Mouse (Mus musculus): Measurements from ENCODE around the gene Bahd1. TPM values are rescaled to one million over a fixed set of nuclear protein-coding genes. Genes with fewer than 3 reads are reported as not detected.

Bahd1 gene
- polyA plus RNA-seq, 1 experiment from 2014 or later: 1.7 TPM

GRCm38 (mm10) chr2:118875316-118875715 is 24.9 kb upstream of the Bahd1 start:
- H3K27me3 ChIP-seq (replicated peaks; ENCODE audit: control insufficient read depth, insufficient read depth, low read length): no peaks in the 10 kb centered on the region
- WGBS: 86% methylated on average over 8 of the region's 8 CpGs
- DNase-seq (ENCODE audit: low spot score) (no peak), ATAC-seq (replicated peaks; ENCODE audit: low FRiP score) (no peak)
- H3K9ac ChIP-seq (ENCODE audit: low read depth, low read length): no peak overlapping the region
- H3K36me3 ChIP-seq (ENCODE audit: control insufficient read depth, insufficient read depth, low read length): peaks cover 12% of the 10 kb centered on the region; the same call in 1 of the 2 replicates
- H3K4me3 ChIP-seq (ENCODE audit: low read depth, low read length): no peak overlapping the region
- no peak overlapping the region for H3K4me2 ChIP-seq
- H3K9me3 ChIP-seq (ENCODE audit: control insufficient read depth, low read length): no peaks in the 10 kb centered on the region
- no peaks in the 10 kb centered on the region for H3K4me1 ChIP-seq (replicated peaks; ENCODE audit: control insufficient read depth, insufficient read depth, low read length)
- H3K27ac ChIP-seq (ENCODE audit: low read depth, low read length): no peak overlapping the region

GRCm38 (mm10) chr2:118876453-118876852 is 23.7 kb upstream of the Bahd1 start:
- Histone ChIP-seq H3K27ac (ENCODE audit: low read depth, low read length) (no peak overlapping the region), H3K27me3 (replicated peaks; ENCODE audit: control insufficient read depth, insufficient read depth, low read length) (no peaks in the 10 kb centered on the region), H3K4me3 (ENCODE audit: low read depth, low read length) (no peak overlapping the region), H3K9me3 (ENCODE audit: control insufficient read depth, low read length) (no peaks in the 10 kb centered on the region), H3K4me1 (replicated peaks; ENCODE audit: control insufficient read depth, insufficient read depth, low read length) (no peaks in the 10 kb centered on the region), H3K9ac (ENCODE audit: low read depth, low read length) (no peak overlapping the region), H3K36me3 (ENCODE audit: control insufficient read depth, insufficient read depth, low read length) (peaks cover 10% of the 10 kb centered on the region; the same call in 1 of the 2 replicates), H3K4me2 (no peak overlapping the region)
- 87% methylated on average over 9 of the region's 9 CpGs for WGBS
- DNase-seq (ENCODE audit: low spot score) (no peak), ATAC-seq (replicated peaks; ENCODE audit: low FRiP score) (no peak)

GRCm38 (mm10) chr2:118881019-118881418 is 19.2 kb upstream of the Bahd1 start:
- peaks cover 6% of the 10 kb centered on the region for H3K4me1 ChIP-seq (replicated peaks; ENCODE audit: control insufficient read depth, insufficient read depth, low read length)
- no peak for ATAC-seq (replicated peaks; ENCODE audit: low FRiP score)
- no peaks in the 10 kb centered on the region for H3K9me3 ChIP-seq (ENCODE audit: control insufficient read depth, low read length)
- H3K27me3 ChIP-seq (replicated peaks; ENCODE audit: control insufficient read depth, insufficient read depth, low read length): peaks cover 5% of the 10 kb centered on the region
- 0 out of 2 replicates have a peak, but pooled peaks cover 5% of the 10 kb centered on the region for H3K36me3 ChIP-seq (ENCODE audit: control insufficient read depth, insufficient read depth, low read length)
- H3K9ac ChIP-seq (ENCODE audit: low read depth, low read length): no peak overlapping the region
- no peak for DNase-seq (ENCODE audit: low spot score)
- H3K27ac ChIP-seq (ENCODE audit: low read depth, low read length): no peak overlapping the region
- no peak overlapping the region for H3K4me3 ChIP-seq (ENCODE audit: low read depth, low read length)
- WGBS: 79% methylated on average over 4 of the region's 4 CpGs
- no peak overlapping the region for H3K4me2 ChIP-seq

- H3K36me3 ChIP-seq (ENCODE audit: control insufficient read depth, insufficient read depth, low read length): no peaks in the 10 kb centered on the region
- H3K9ac ChIP-seq (ENCODE audit: low read depth, low read length): no peak overlapping the region
- no peaks in the 10 kb centered on the region for H3K9me3 ChIP-seq (ENCODE audit: control insufficient read depth, low read length)
- peaks cover 6% of the 10 kb centered on the region for H3K4me1 ChIP-seq (replicated peaks; ENCODE audit: control insufficient read depth, insufficient read depth, low read length)
- WGBS: 83% methylated on average over 5 of the region's 5 CpGs
- ATAC-seq (replicated peaks; ENCODE audit: low FRiP score) (no peak), DNase-seq (ENCODE audit: low spot score) (no peak)
- no peak overlapping the region for H3K4me3 ChIP-seq (ENCODE audit: low read depth, low read length)
- no peak overlapping the region for H3K27ac ChIP-seq (ENCODE audit: low read depth, low read length)
- peaks cover 5% of the 10 kb centered on the region for H3K27me3 ChIP-seq (replicated peaks; ENCODE audit: control insufficient read depth, insufficient read depth, low read length)
- H3K4me2 ChIP-seq: no peak overlapping the region
Observed at GRCm38 (mm10) chr2:118881956-118882355, 18.2 kb upstream of the Bahd1 start.

GRCm38 (mm10) chr2:118882840-118883679 is 17.1 kb upstream of the Bahd1 start:
- 2% methylated on average over 32 of the region's 32 CpGs for WGBS
- Histone ChIP-seq H3K9me3 (ENCODE audit: control insufficient read depth, low read length) (no peaks in the 10 kb centered on the region), H3K27ac (ENCODE audit: low read depth, low read length) (peak overlapping the region; percentile 22; the same call in 1 of the 2 replicates), H3K36me3 (ENCODE audit: control insufficient read depth, insufficient read depth, low read length) (no peaks in the 10 kb centered on the region), H3K4me2 (peak overlapping the region; percentile 88), H3K4me3 (ENCODE audit: low read depth, low read length) (peak overlapping the region; percentile 47), H3K9ac (ENCODE audit: low read depth, low read length) (peak overlapping the region; percentile 62), H3K4me1 (replicated peaks; ENCODE audit: control insufficient read depth, insufficient read depth, low read length) (peaks cover 13% of the 10 kb centered on the region), H3K27me3 (replicated peaks; ENCODE audit: control insufficient read depth, insufficient read depth, low read length) (peaks cover 5% of the 10 kb centered on the region)
- DNase-seq (ENCODE audit: low spot score) (peak; percentile 84), ATAC-seq (replicated peaks; ENCODE audit: low FRiP score) (peak; percentile 53)

GRCm38 (mm10) chr2:118887440-118887839 is 12.7 kb upstream of the Bahd1 start:
- Histone ChIP-seq H3K4me2 (peak overlapping the region; percentile 71), H3K27me3 (replicated peaks; ENCODE audit: control insufficient read depth, insufficient read depth, low read length) (peaks cover 16% of the 10 kb centered on the region), H3K36me3 (ENCODE audit: control insufficient read depth, insufficient read depth, low read length) (no peaks in the 10 kb centered on the region), H3K27ac (ENCODE audit: low read depth, low read length) (peak overlapping the region; percentile 89), H3K4me1 (replicated peaks; ENCODE audit: control insufficient read depth, insufficient read depth, low read length) (peaks cover 21% of the 10 kb centered on the region), H3K4me3 (ENCODE audit: low read depth, low read length) (peak overlapping the region; percentile 28), H3K9me3 (ENCODE audit: control insufficient read depth, low read length) (no peaks in the 10 kb centered on the region), H3K9ac (ENCODE audit: low read depth, low read length) (peak overlapping the region; percentile 67)
- WGBS: 55% methylated on average over 13 of the region's 13 CpGs
- DNase-seq (ENCODE audit: low spot score) (no peak), ATAC-seq (replicated peaks; ENCODE audit: low FRiP score) (peak; percentile 40)

- H3K9ac ChIP-seq (ENCODE audit: low read depth, low read length): peak overlapping the region; percentile 67
Observed at GRCm38 (mm10) chr2:118887845-118888548, 12.2 kb upstream of the Bahd1 start.

GRCm38 (mm10) chr2:118891173-118891572 is 9.0 kb upstream of the Bahd1 start:
- peaks cover 16% of the 10 kb centered on the region for H3K4me1 ChIP-seq (replicated peaks; ENCODE audit: control insufficient read depth, insufficient read depth, low read length)
- no peak overlapping the region for H3K9ac ChIP-seq (ENCODE audit: low read depth, low read length)
- H3K4me2 ChIP-seq: no peak overlapping the region
- no peak for DNase-seq (ENCODE audit: low spot score)
- ATAC-seq (replicated peaks; ENCODE audit: low FRiP score): no peak
- no peaks in the 10 kb centered on the region for H3K9me3 ChIP-seq (ENCODE audit: control insufficient read depth, low read length)
- H3K27me3 ChIP-seq (replicated peaks; ENCODE audit: control insufficient read depth, insufficient read depth, low read length): peaks cover 41% of the 10 kb centered on the region
- H3K27ac ChIP-seq (ENCODE audit: low read depth, low read length): no peak overlapping the region
- 87% methylated on average over 4 of the region's 4 CpGs for WGBS
- H3K36me3 ChIP-seq (ENCODE audit: control insufficient read depth, insufficient read depth, low read length): no peaks in the 10 kb centered on the region
- no peak overlapping the region for H3K4me3 ChIP-seq (ENCODE audit: low read depth, low read length)

More at GRCm38 (mm10) chr2:118887845-118888548, 12.2 kb upstream of the Bahd1 start:
- 11% methylated on average over 14 of the region's 14 CpGs for WGBS
- Histone ChIP-seq H3K4me1 (replicated peaks; ENCODE audit: control insufficient read depth, insufficient read depth, low read length) (peaks cover 19% of the 10 kb centered on the region), H3K36me3 (ENCODE audit: control insufficient read depth, insufficient read depth, low read length) (no peaks in the 10 kb centered on the region), H3K4me2 (peak overlapping the region; percentile 71), H3K27me3 (replicated peaks; ENCODE audit: control insufficient read depth, insufficient read depth, low read length) (peaks cover 21% of the 10 kb centered on the region), H3K27ac (ENCODE audit: low read depth, low read length) (peak overlapping the region; percentile 89), H3K9me3 (ENCODE audit: control insufficient read depth, low read length) (no peaks in the 10 kb centered on the region), H3K4me3 (ENCODE audit: low read depth, low read length) (peak overlapping the region; percentile 28)
- peak; percentile 68 for DNase-seq (ENCODE audit: low spot score)
- ATAC-seq (replicated peaks; ENCODE audit: low FRiP score): peak; percentile 91

Data from liver, embryonic 11.5 days (tissue).